Mouse (Mus musculus) hindbrain, embryonic 14.5 days (tissue): Measurements from ENCODE around the gene Zcchc3. TPM values are rescaled to one million over a fixed set of nuclear protein-coding genes. Genes with fewer than 3 reads are reported as not detected.
A peak's percentile ranks its signal among the peaks of the same experiment; 100 is the strongest.
"Not testable (repeated sequence)": the region's sequence is repeated elsewhere in the genome, so short reads cannot be mapped to it uniquely, and the experiment has no call there.

Experiments
- ATAC-seq: fragments of 200-750 bp; cut with Nextera tagmentation; 2 replicates; pipeline ENCODE4 v1.8.0; 2017; ENCODE audit warnings: moderate number of reproducible peaks, mild to moderate bottlenecking, moderate TSS enrichment, moderate library complexity; ENCODE audit not compliant: low FRiP score
- DNase-seq: peaks from one replicate; pipeline ENCODE4 v3.0.0-alpha.2; 2015; ENCODE audit warnings: low spot score
- H3K27ac ChIP-seq: fragments of 300-500 bp; sonication (generic); 2 replicates; pipeline ENCODE4 v1.5.1; 2014; ENCODE audit warnings: mild to moderate bottlenecking, moderate library complexity
- H3K27me3 ChIP-seq: fragments of 300-500 bp; sonication (generic); 2 replicates; pipeline ENCODE4 v1.6.1; 2014; ENCODE audit warnings: mild to moderate bottlenecking, low read length, mixed read lengths; ENCODE audit not compliant: control insufficient read depth, insufficient read depth
- H3K36me3 ChIP-seq: fragments of 300-500 bp; sonication (generic); replicated peaks from 2 replicates; pipeline ENCODE4 v1.6.1; 2014; ENCODE audit not compliant: control insufficient read depth, insufficient read depth
- H3K4me1 ChIP-seq: fragments of 300-500 bp; sonication (generic); replicated peaks from 2 replicates; pipeline ENCODE4 v1.6.1; 2014; ENCODE audit warnings: antibody characterized with exemption, low read length, mixed read lengths; ENCODE audit not compliant: control insufficient read depth, insufficient read depth
- H3K4me2 ChIP-seq: fragments of 300-500 bp; sonication (generic); replicated peaks from 2 replicates; pipeline ENCODE4 v1.6.1; 2014; ENCODE audit warnings: mild to moderate bottlenecking, moderate library complexity
- H3K4me3 ChIP-seq: fragments of 300-500 bp; sonication (generic); replicated peaks from 2 replicates; pipeline ENCODE4 v1.5.1; 2014; ENCODE audit warnings: mild to moderate bottlenecking, low read length
- H3K9ac ChIP-seq: fragments of 300-500 bp; sonication (generic); 2 replicates; pipeline ENCODE4 v1.6.1; 2014
- H3K9me3 ChIP-seq: fragments of 300-500 bp; sonication (generic); 2 replicates; pipeline ENCODE4 v1.6.1; 2016; ENCODE audit warnings: low read length; ENCODE audit not compliant: control insufficient read depth
- WGBS: fragments of 180-500 bp; shearing (Covaris S2); extraction: QIAGEN DNeasy Blood & Tissue Kit; methylation state at CpG from one replicate; pipeline ENCODE4 v1.1.7; 2014; 5-methylcytosine and 5-hydroxymethylcytosine counted together
- polyA plus RNA-seq: library from polyadenylated mRNA; unstranded; fragments of >200 nt; fragmentation: Nextera tagmentation; extraction: Ambion mirVana; gene quantifications from 2 replicates; pipeline ENCODE4 v1.2.1, GENCODE M21; 2014

The Zcchc3 gene
- polyA plus RNA-seq, 1 experiment from 2014 or later: 16.5 TPM

GRCm38 (mm10) chr2:152438963-152439362 lies 24.1 kb upstream of the Zcchc3 start:
- 83% methylated on average over 1 of the region's 1 CpGs for WGBS
- Histone ChIP-seq H3K4me2 (no peak overlapping the region), H3K9ac (no peak overlapping the region), H3K27ac (no peak overlapping the region), H3K36me3 (no peaks in the 10 kb centered on the region), H3K4me1 (0 out of 2 replicates have a peak, but pooled peaks cover 12% of the 10 kb centered on the region), H3K27me3 (no peaks in the 10 kb centered on the region), H3K4me3 (no peak overlapping the region), H3K9me3 (no peaks in the 10 kb centered on the region)
- DNase-seq (no peak), ATAC-seq (no peak)

DNA sequence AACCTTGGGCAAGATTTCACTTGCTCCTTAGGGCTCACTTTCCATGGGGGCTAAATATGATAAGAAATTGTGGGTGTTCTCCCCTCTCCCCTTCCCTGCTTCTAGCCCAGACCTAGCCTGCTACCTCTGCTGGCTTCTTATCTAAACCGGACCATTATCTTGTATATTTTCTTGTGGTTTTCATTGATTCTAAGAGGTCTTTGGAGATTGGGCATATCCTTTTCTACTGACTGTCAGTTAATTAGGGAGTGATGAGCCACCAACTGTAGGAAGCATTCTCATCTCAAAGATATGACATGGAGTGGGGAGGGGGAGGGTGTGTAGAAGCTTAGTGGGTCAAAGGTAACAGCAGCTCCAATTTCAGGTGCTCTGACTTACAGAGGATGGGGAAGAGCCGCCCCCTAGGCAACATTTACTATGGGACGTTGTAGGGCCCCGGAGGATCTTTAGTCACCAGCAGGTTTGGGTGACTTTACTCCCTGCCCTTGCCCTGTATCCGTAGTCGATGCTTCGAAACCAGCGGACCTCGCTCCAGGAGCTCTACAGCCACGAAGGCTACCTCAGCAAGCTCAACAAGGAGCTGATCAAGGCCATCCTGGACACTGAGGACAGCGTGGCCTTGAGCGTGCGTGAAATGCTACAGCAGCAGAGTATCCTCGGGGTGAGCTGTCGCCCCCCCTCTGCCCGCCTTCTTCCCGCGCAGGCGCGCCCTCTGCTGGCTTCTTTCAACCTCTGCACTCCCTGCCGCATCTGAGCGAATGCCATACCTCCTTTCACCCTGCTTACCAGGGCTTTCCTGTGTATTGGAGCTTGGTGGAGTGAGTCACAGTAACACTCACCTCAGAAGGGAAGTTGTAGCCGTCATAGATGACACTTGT lies 22.4 kb upstream of the Zcchc3 start:
- 3% methylated on average over 23 of the region's 23 CpGs for WGBS
- H3K9ac ChIP-seq: peak overlapping the region; percentile 51
- DNase-seq: peak; percentile 91

GRCm38 (mm10) chr2:152436405-152436901 lies 21.6 kb upstream of the Zcchc3 start:
- 75% methylated on average over 7 of the region's 7 CpGs for WGBS
- no peak for DNase-seq

More for the DNA sequence above, 22.4 kb upstream of the Zcchc3 start:
- Histone ChIP-seq H3K4me1 (0 out of 2 replicates have a peak, but pooled peaks cover 12% of the 10 kb centered on the region), H3K27ac (no peak overlapping the region), H3K27me3 (no peaks in the 10 kb centered on the region), H3K9me3 (no peaks in the 10 kb centered on the region), H3K4me2 (peak overlapping the region; percentile 58), H3K4me3 (peak overlapping the region; percentile 18), H3K36me3 (no peaks in the 10 kb centered on the region)
- ATAC-seq: peak; percentile 87

DNA sequence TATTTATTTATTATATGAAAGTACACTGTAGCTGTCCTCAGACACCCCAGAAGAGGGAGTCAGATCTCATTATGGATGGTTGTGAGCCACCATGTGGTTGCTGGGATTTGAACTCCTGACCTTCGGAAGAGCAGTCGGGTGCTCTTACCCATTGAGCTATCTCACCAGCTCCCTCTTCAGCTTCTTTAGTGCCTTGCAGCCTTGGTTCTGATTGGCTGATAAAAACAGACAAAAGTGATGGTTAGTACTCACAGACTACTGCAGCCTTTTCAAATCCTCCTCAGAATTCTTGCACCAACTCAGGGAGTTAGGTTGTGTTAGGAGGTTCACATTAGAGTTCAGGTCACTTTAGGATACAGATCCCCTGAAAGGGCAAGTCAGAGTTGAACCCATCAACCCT lies 13.7 kb upstream of the Zcchc3 start:
- DNase-seq, H3K4me1 ChIP-seq, H3K27ac ChIP-seq, H3K9me3 ChIP-seq, H3K4me3 ChIP-seq, H3K4me2 ChIP-seq, H3K9ac ChIP-seq, ATAC-seq, H3K36me3 ChIP-seq, H3K27me3 ChIP-seq: not testable (repeated sequence)
- 80% methylated on average over 2 of the region's 2 CpGs for WGBS

More at GRCm38 (mm10) chr2:152436405-152436901, 21.6 kb upstream of the Zcchc3 start:
- Histone ChIP-seq H3K27ac (no peak overlapping the region), H3K27me3 (no peaks in the 10 kb centered on the region), H3K9me3 (no peaks in the 10 kb centered on the region), H3K4me3 (no peak overlapping the region), H3K9ac (no peak overlapping the region), H3K4me1 (0 out of 2 replicates have a peak, but pooled peaks cover 12% of the 10 kb centered on the region), H3K36me3 (no peaks in the 10 kb centered on the region), H3K4me2 (no peak overlapping the region)
- ATAC-seq: no peak

DNA sequence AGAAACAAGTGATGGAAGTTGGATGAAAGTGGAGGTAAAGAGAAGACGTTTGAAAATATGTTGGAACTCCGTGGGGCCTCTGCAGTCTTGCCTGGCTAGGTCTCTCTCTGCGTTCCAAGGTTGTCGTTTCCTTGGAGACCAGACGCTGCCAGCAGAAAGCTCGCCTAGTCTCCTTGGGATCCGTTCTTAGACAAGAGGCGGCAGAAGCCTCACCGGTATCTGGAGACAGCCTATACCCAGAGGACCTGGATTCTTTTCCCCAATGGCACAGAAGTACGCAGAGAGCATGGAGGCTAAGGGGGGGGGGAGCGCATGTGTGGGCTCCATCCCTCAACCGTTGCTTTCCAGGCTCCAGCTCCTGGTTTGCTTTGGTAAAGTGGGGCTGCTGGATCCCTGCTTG lies 12.7 kb upstream of the Zcchc3 start:
- ATAC-seq: no peak

DNA sequence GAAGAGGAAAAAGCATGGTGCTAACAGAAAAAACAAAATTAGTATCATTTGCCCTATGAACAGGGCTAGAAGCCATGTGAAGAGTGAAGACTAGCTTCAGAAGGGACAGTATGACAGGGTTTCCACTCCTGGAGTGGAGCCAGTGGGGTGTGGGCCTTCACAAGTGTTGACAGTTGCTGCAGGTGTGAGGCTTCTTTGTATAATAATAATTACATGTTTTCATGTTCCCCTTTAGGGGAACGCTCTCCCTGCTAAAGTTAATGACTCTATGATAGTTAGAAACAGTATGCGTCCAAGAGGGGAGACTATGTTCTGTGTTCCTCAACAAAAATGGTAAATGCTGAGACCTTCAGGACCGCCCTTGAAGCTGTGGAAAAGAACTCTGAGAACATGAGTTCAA lies 959 bp upstream of the Zcchc3 start:
- Histone ChIP-seq H3K4me2 (peak overlapping the region; percentile 98), H3K9ac (peak overlapping the region; percentile 86; the same call in 1 of the 2 replicates), H3K4me3 (peak overlapping the region; percentile 90; the same call in 1 of the 2 replicates), H3K27ac (peak overlapping the region; percentile 92; the same call in 1 of the 2 replicates), H3K27me3 (no peaks in the 10 kb centered on the region), H3K9me3 (peaks cover 4% of the 10 kb centered on the region; the same call in 1 of the 2 replicates), H3K4me1 (peaks cover 26% of the 10 kb centered on the region), H3K36me3 (no peaks in the 10 kb centered on the region)
- ATAC-seq (no peak), DNase-seq (no peak)
- WGBS: 98% methylated on average over 3 of the region's 3 CpGs

More for the DNA sequence above, 12.7 kb upstream of the Zcchc3 start:
- no peaks in the 10 kb centered on the region for H3K36me3 ChIP-seq
- H3K27me3 ChIP-seq: no peaks in the 10 kb centered on the region
- peak; percentile 40 for DNase-seq
- H3K9ac ChIP-seq: peak overlapping the region; percentile 31; the same call in 1 of the 2 replicates
- 3% methylated on average over 12 of the region's 12 CpGs for WGBS
- no peak overlapping the region for H3K27ac ChIP-seq
- peak overlapping the region; percentile 40 for H3K4me2 ChIP-seq
- no peak overlapping the region for H3K4me3 ChIP-seq
- peaks cover 6% of the 10 kb centered on the region for H3K4me1 ChIP-seq
- H3K9me3 ChIP-seq: no peaks in the 10 kb centered on the region

- peak within 1 kb of the TSS; percentile 90 for H3K4me3 ChIP-seq
- peak within 1 kb of the TSS; percentile 86 for H3K9ac ChIP-seq
- no peak for DNase-seq
- H3K36me3 ChIP-seq: no peaks in the 10 kb centered on the region
- H3K9me3 ChIP-seq: peaks cover 4% of the 10 kb centered on the region; the same call in 1 of the 2 replicates
- peak within 1 kb of the TSS; percentile 92 for H3K27ac ChIP-seq
- H3K4me1 ChIP-seq: peaks cover 31% of the 10 kb centered on the region
- no peaks in the 10 kb centered on the region for H3K27me3 ChIP-seq
- no peak for ATAC-seq
- peak within 1 kb of the TSS; percentile 98 for H3K4me2 ChIP-seq
- 35% methylated on average over 4 of the region's 4 CpGs for WGBS
Measured at GRCm38 (mm10) chr2:152415287-152415686, 460 bp upstream of the Zcchc3 start, which contains the start of gene 6820408C15Rik. Gene 6820408C15Rik, plus strand, starts transcription at chr2:152415587.

DNA sequence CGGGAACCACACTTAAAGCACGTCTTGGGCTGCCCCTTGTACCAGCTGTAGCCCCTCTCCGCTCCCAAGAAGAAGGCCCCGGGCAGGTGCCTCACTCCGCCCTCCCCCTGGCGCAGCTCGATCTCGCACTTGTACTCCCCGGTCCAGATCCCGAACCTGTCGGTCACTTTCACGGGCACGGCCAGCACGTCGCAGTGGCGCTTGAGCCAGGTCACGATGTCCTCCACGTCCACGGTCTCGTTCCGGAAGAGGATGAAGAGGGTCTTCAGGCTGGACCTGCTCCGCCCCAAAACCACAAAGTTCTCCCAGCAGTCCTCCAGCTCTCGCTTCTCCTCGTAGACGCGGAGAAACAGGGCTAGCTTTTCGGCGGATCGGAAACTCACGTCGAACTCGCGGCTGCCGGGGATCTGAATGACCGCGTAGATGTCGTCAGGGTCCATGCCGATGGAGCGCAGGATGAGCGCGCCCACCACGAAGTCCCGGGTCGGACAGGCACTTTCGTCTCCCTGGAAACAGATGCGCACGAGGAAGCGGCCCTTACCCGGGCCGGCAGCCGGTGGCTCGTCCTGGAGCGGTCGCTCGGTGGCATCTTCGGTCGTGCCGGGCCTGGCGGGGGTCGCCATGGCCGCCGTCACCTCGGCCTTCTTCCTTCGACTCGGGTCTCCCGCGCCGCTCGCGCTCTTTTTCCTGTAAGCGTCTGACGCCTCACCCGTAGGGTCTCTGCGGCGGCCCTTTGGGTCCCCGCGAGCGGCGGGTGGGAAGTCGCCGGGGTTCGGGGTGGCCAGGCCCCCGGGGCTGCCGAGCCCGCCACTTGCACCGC lies 852 bp downstream of the Zcchc3 start:
- Histone ChIP-seq H3K9ac (peak overlapping the region; percentile 86), H3K4me3 (peak overlapping the region; percentile 90), H3K4me2 (peak overlapping the region; percentile 98), H3K27ac (peak overlapping the region; percentile 92), H3K9me3 (peaks cover 4% of the 10 kb centered on the region; the same call in 1 of the 2 replicates), H3K36me3 (no peaks in the 10 kb centered on the region), H3K4me1 (peaks cover 34% of the 10 kb centered on the region), H3K27me3 (no peaks in the 10 kb centered on the region)
- ATAC-seq: peak; percentile 16; the same call in 1 of the 2 replicates
- no peak for DNase-seq
- WGBS: under 1% methylated on average over 76 of the region's 86 CpGs
